Mouse (Mus musculus): ENCODE data around the gene Rab32. TPM values are rescaled to one million over a fixed set of nuclear protein-coding genes. Genes with fewer than 3 reads are reported as not detected.
"Not testable (repeated sequence)": the region's sequence is repeated elsewhere in the genome, so short reads cannot be mapped to it uniquely, and the experiment has no call there.

Rab32 gene
- polyA plus RNA-seq (2014; fragmentation: Nextera tagmentation; extraction: Ambion mirVana), result 20.2 and 25.2 TPM in 2 replicates

GRCm38 (mm10) chr10:10557570-10558336, at the start of gene Rab32:
Gene Rab32 (minus strand): TSS chr10:10558265.
- WGBS, result 1% methylated on average over 43 of the region's 51 CpGs
- H3K4me1 ChIP-seq (ENCODE audit: control insufficient read depth, insufficient read depth, low read length), result peaks cover 8% of the 10 kb centered on the region; the same call in 1 of the 2 replicates
- ATAC-seq (ENCODE audit: low read depth) (peak; percentile 96), DNase-seq (ENCODE audit: low spot score) (peak; percentile 87)
- no peaks in the 10 kb centered on the region for H3K9me3 ChIP-seq (ENCODE audit: control insufficient read depth, low read length)
- H3K4me3 ChIP-seq (ENCODE audit: low read depth, low read length), result peak within 1 kb of the TSS; percentile 58
- H3K27me3 ChIP-seq (replicated peaks; ENCODE audit: control insufficient read depth, insufficient read depth, low read length), result no peaks in the 10 kb centered on the region; the same call in 1 of the 2 replicates
- H3K4me2 ChIP-seq (ENCODE audit: low read depth, low read length), result peak within 1 kb of the TSS; percentile 87
- peak within 1 kb of the TSS; percentile 39 for H3K27ac ChIP-seq (replicated peaks; ENCODE audit: low read depth, low read length)
- H3K9ac ChIP-seq (ENCODE audit: low read depth, low read length), result peak within 1 kb of the TSS; percentile 70
- no peaks in the 10 kb centered on the region for H3K36me3 ChIP-seq (ENCODE audit: control insufficient read depth, insufficient read depth, low read length)

DNA sequence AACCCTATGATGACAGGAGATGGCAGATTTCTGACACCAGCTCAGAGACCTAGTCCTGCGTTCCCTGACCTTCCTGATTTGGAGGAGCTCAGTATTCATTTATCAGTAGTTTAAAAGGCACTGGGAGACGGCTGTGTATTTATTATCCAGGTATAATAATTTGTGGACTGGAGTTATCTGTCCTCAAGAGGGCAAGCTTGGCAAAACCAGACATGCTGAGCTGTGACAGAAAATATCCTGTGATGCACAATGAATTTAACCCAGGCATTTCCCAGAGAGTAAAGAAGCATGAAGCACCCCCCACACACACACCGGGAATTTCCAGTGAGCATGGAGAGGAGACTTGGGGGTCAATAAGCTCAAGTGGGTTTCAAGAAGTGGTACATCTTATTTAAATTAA, 42.7 kb upstream of the Rab32 start:
- Histone ChIP-seq H3K27ac (replicated peaks; ENCODE audit: low read depth, low read length) (no peak overlapping the region), H3K4me1 (ENCODE audit: control insufficient read depth, insufficient read depth, low read length) (no peaks in the 10 kb centered on the region), H3K9ac (ENCODE audit: low read depth, low read length) (no peak overlapping the region), H3K36me3 (ENCODE audit: control insufficient read depth, insufficient read depth, low read length) (no peaks in the 10 kb centered on the region), H3K4me3 (ENCODE audit: low read depth, low read length) (no peak overlapping the region), H3K4me2 (ENCODE audit: low read depth, low read length) (no peak overlapping the region), H3K27me3 (replicated peaks; ENCODE audit: control insufficient read depth, insufficient read depth, low read length) (no peaks in the 10 kb centered on the region), H3K9me3 (ENCODE audit: control insufficient read depth, low read length) (no peaks in the 10 kb centered on the region)
- ATAC-seq (ENCODE audit: low read depth) (no peak), DNase-seq (ENCODE audit: low spot score) (no peak)
- 71% methylated on average over 3 of the region's 3 CpGs for WGBS

GRCm38 (mm10) chr10:10597495-10597894, 39.4 kb upstream of the Rab32 start:
- not testable (repeated sequence) for DNase-seq (ENCODE audit: low spot score); H3K4me2 ChIP-seq (ENCODE audit: low read depth, low read length); ATAC-seq (ENCODE audit: low read depth); H3K4me3 ChIP-seq (ENCODE audit: low read depth, low read length); H3K9me3 ChIP-seq (ENCODE audit: control insufficient read depth, low read length); H3K4me1 ChIP-seq (ENCODE audit: control insufficient read depth, insufficient read depth, low read length); H3K36me3 ChIP-seq (ENCODE audit: control insufficient read depth, insufficient read depth, low read length); H3K9ac ChIP-seq (ENCODE audit: low read depth, low read length); H3K27me3 ChIP-seq (replicated peaks; ENCODE audit: control insufficient read depth, insufficient read depth, low read length); H3K27ac ChIP-seq (replicated peaks; ENCODE audit: low read depth, low read length)
- WGBS, result 92% methylated on average over 2 of the region's 2 CpGs

DNA sequence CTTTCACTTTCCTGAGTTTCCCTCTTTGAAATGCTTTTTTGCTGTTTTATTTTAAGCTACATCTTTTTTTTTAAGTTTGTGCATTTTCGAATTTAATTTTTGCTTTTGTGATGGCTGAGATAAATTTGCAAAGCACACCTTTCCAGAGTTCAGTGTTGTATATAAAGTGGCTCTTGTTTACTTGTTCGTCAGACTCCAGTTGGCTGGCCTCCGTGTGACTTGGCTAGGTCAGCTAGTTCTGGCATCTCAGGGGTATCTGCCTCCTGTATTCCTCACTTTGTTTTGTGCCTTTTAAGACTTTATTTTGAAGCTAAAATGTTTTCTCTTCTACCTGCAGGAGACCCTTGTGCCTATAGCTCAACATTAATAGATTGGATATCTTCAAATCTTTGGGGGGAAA, 22.7 kb upstream of the Rab32 start:
- no peaks in the 10 kb centered on the region for H3K9me3 ChIP-seq (ENCODE audit: control insufficient read depth, low read length)
- H3K4me2 ChIP-seq (ENCODE audit: low read depth, low read length), result no peak overlapping the region
- no peaks in the 10 kb centered on the region for H3K36me3 ChIP-seq (ENCODE audit: control insufficient read depth, insufficient read depth, low read length)
- ATAC-seq (ENCODE audit: low read depth), result no peak
- no peak overlapping the region for H3K4me3 ChIP-seq (ENCODE audit: low read depth, low read length)
- no peak for DNase-seq (ENCODE audit: low spot score)
- no peaks in the 10 kb centered on the region for H3K27me3 ChIP-seq (replicated peaks; ENCODE audit: control insufficient read depth, insufficient read depth, low read length)
- no peak overlapping the region for H3K9ac ChIP-seq (ENCODE audit: low read depth, low read length)
- H3K27ac ChIP-seq (replicated peaks; ENCODE audit: low read depth, low read length), result no peak overlapping the region
- WGBS, result 80% methylated on average over 3 of the region's 3 CpGs
- no peaks in the 10 kb centered on the region for H3K4me1 ChIP-seq (ENCODE audit: control insufficient read depth, insufficient read depth, low read length)

DNA sequence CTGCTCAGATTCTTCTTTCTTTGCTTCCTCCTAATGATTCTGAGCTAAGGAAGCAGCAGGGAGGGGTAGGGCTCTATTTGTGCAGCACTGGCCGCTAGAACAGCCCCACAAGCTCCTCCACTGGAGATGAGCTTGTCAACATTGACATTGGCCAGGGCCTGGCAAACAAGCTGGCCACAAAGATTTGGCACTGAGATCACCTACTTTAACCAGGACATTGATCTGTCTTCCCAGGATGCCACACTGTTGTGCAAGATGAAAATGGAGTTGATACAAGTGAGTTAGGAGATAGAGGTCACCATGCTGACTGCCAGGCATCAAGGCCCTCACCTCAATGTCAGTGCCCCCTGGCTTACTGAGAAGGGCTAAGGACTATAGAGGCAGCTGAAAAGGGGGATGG, 21.8 kb upstream of the Rab32 start:
- 79% methylated on average over 1 of the region's 1 CpGs for WGBS
- DNase-seq (ENCODE audit: low spot score), result no peak
- no peaks in the 10 kb centered on the region for H3K27me3 ChIP-seq (replicated peaks; ENCODE audit: control insufficient read depth, insufficient read depth, low read length)

GRCm38 (mm10) chr10:10558337-10558711, 259 bp upstream of the Rab32 start:
- DNase-seq (ENCODE audit: low spot score) (no peak), ATAC-seq (ENCODE audit: low read depth) (no peak)
- WGBS, result 46% methylated on average over 5 of the region's 5 CpGs
- Histone ChIP-seq H3K27ac (replicated peaks; ENCODE audit: low read depth, low read length) (no peak overlapping the region), H3K9ac (ENCODE audit: low read depth, low read length) (no peak overlapping the region), H3K4me1 (ENCODE audit: control insufficient read depth, insufficient read depth, low read length) (peaks cover 8% of the 10 kb centered on the region; the same call in 1 of the 2 replicates), H3K27me3 (replicated peaks; ENCODE audit: control insufficient read depth, insufficient read depth, low read length) (no peaks in the 10 kb centered on the region; the same call in 1 of the 2 replicates), H3K4me2 (ENCODE audit: low read depth, low read length) (peak overlapping the region; percentile 87), H3K4me3 (ENCODE audit: low read depth, low read length) (peak overlapping the region; percentile 58), H3K9me3 (ENCODE audit: control insufficient read depth, low read length) (no peaks in the 10 kb centered on the region), H3K36me3 (ENCODE audit: control insufficient read depth, insufficient read depth, low read length) (no peaks in the 10 kb centered on the region)

More for the DNA sequence above, 21.8 kb upstream of the Rab32 start:
- no peaks in the 10 kb centered on the region for H3K36me3 ChIP-seq (ENCODE audit: control insufficient read depth, insufficient read depth, low read length)
- H3K4me3 ChIP-seq (ENCODE audit: low read depth, low read length), result no peak overlapping the region
- no peak overlapping the region for H3K27ac ChIP-seq (replicated peaks; ENCODE audit: low read depth, low read length)
- no peak overlapping the region for H3K4me2 ChIP-seq (ENCODE audit: low read depth, low read length)
- no peaks in the 10 kb centered on the region for H3K4me1 ChIP-seq (ENCODE audit: control insufficient read depth, insufficient read depth, low read length)
- no peak for ATAC-seq (ENCODE audit: low read depth)
- H3K9ac ChIP-seq (ENCODE audit: low read depth, low read length), result no peak overlapping the region
- H3K9me3 ChIP-seq (ENCODE audit: control insufficient read depth, low read length), result no peaks in the 10 kb centered on the region

DNA sequence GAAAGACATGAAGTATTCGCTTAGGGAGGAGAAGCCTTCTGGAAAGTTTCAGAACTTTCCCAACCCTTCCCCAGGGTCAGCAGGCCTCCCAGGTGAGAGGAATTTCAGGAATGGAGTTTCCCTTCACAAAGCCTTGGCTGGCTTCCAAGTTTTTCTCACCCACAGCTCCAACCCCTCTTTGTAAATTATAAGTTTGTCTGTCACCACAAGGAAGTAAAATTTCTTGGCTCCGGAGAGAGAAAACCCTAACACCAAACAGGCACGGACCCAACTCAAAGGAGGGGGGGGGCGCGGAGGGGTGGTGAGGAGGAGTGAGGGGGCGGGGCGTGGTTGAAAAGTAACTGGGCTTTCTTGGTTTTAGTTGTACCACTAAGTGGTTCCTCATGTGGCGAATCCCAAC, 980 bp downstream of the Rab32 start:
- Histone ChIP-seq H3K9me3 (ENCODE audit: control insufficient read depth, low read length) (no peaks in the 10 kb centered on the region), H3K9ac (ENCODE audit: low read depth, low read length) (peak overlapping the region; percentile 70; the same call in 1 of the 2 replicates), H3K4me1 (ENCODE audit: control insufficient read depth, insufficient read depth, low read length) (peaks cover 8% of the 10 kb centered on the region; the same call in 1 of the 2 replicates), H3K4me3 (ENCODE audit: low read depth, low read length) (peak overlapping the region; percentile 58), H3K27ac (replicated peaks; ENCODE audit: low read depth, low read length) (peak overlapping the region; percentile 39; the same call in 1 of the 2 replicates), H3K36me3 (ENCODE audit: control insufficient read depth, insufficient read depth, low read length) (no peaks in the 10 kb centered on the region), H3K4me2 (ENCODE audit: low read depth, low read length) (peak overlapping the region; percentile 87), H3K27me3 (replicated peaks; ENCODE audit: control insufficient read depth, insufficient read depth, low read length) (no peaks in the 10 kb centered on the region; the same call in 1 of the 2 replicates)
- peak; percentile 70 for ATAC-seq (ENCODE audit: low read depth)
- DNase-seq (ENCODE audit: low spot score), result peak; percentile 88
- 3% methylated on average over 8 of the region's 8 CpGs for WGBS

GRCm38 (mm10) chr10:10555676-10556075, 2.4 kb downstream of the Rab32 start:
- Histone ChIP-seq H3K27ac (replicated peaks; ENCODE audit: low read depth, low read length) (no peak overlapping the region), H3K4me3 (ENCODE audit: low read depth, low read length) (no peak overlapping the region), H3K9ac (ENCODE audit: low read depth, low read length) (no peak overlapping the region), H3K36me3 (ENCODE audit: control insufficient read depth, insufficient read depth, low read length) (no peaks in the 10 kb centered on the region), H3K9me3 (ENCODE audit: control insufficient read depth, low read length) (no peaks in the 10 kb centered on the region), H3K27me3 (replicated peaks; ENCODE audit: control insufficient read depth, insufficient read depth, low read length) (no peaks in the 10 kb centered on the region; the same call in 1 of the 2 replicates), H3K4me2 (ENCODE audit: low read depth, low read length) (no peak overlapping the region), H3K4me1 (ENCODE audit: control insufficient read depth, insufficient read depth, low read length) (peaks cover 8% of the 10 kb centered on the region; the same call in 1 of the 2 replicates)
- DNase-seq (ENCODE audit: low spot score) (peak; percentile 55), ATAC-seq (ENCODE audit: low read depth) (no peak)
- WGBS, result 63% methylated on average over 3 of the region's 3 CpGs
